Mouse (Mus musculus) cerebral cortex, adult 2 months (tissue): ENCODE results near the gene Dot1l.

Source experiments
- WGBS: fragments of 180-500 bp; shearing (Covaris S2); methylation state at CpG from one replicate; pipeline ENCODE4 v1.1.7; 2018; 5-methylcytosine and 5-hydroxymethylcytosine counted together

The Dot1l gene

DNA sequence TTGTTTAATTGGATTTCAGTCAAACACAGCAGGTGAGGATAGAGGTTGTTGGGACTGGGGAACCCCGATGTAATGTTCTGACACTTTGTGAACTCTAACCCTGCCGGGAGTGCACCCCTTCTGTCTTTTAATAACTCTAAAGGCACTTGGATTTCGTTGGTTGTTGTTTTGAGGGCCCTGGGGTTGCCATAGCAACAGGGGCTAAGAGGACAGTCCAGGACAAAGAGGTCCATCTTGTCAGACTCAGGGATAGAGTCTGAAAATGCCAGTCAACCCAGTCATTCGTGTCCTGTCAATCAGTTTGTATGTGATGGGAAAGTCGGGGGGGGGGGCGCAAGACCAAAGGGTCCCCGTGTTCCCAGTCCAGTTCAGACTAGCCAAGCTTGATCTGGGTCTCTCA is 77.8 kb downstream of the Dot1l start:
- WGBS: 66% methylated on average over 7 of the region's 7 CpGs

DNA sequence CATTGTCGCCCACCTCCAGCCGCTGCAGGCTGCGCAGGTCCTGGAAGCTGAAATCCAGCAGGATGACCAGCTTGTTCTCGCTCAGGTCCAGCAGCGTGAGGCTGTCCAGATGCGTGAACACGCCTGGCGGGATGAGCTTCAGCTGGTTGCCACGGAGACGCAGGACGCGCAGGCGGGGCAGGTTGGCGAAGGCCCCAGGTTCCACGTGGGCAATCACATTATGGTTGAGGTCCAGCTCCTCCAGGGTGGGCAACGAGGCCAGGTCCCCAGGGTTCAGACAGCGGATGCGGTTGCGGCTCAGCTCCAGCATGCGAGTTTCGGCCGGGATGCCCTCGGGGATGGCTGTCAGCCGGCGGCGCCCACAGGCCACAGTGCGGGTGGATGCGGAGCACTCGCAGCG is 80.6 kb downstream of the Dot1l start:
- 68% methylated on average over 30 of the region's 30 CpGs for WGBS

GRCm38 (mm10) chr10:80836949-80837379 is 82.0 kb downstream of the Dot1l start:
- WGBS: 35% methylated on average over 7 of the region's 7 CpGs

DNA sequence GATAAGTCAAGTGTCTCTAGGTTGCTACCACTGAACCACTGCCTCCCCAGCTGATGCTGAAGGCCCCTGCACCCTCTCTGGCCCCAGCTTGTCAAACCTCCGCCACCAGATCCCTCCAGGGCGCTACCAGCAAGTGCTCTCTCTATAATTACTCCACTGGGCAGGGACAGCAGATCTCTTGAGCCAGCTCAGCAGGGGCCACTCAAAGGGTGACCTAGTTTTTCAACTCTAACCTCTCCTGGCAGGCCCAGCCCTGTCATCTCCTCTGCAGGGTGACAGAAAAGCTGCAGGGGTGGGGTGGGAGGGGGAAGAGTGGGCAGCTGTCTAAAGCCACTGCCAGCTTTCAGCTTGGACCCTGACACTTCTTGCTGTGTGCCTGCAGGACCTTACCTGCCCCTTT is 82.8 kb downstream of the Dot1l start:
- WGBS: 72% methylated on average over 2 of the region's 2 CpGs

- WGBS: 76% methylated on average over 2 of the region's 2 CpGs
These were observed 83.4 kb downstream of the Dot1l start for GRCm38 (mm10) chr10:80838346-80838912.

DNA sequence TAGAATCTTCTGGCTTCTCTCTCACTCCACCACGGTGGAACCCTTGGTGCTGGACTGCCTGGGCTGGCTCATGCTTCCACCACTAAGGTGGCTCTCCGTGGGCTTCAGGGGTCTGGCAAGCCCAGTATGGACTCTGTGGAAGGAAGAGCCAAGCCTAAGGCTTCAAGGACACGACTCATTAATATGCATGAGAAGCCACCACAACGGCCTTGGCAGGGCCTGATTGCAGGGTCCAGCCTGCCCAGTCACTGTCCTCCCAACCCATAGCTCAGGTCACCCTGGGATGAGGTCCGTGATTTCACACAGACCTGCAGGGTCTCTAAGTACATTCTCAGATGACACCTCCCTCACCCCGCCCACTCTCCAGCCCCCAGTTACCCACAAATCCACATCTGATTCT is 84.8 kb downstream of the Dot1l start:
- WGBS: 63% methylated on average over 6 of the region's 6 CpGs

DNA sequence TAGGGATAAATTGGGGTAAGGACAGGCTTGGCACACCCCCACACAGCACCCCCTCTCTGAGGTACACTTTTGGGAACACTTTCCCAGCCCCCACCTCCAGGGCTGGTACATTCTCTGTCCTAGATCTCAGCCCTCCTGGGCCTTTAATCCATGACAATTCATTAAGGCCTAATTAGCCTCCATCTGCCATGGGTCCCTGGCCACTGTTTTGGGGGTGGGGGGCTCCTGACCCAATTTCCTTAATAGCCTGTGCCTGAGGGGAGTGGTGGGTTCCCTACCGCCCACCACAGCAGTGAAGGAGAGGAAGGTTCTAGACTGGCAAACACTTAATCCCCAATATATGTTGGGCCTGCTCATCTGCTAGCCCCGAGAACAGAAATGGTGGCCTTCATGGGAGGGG is 86.7 kb downstream of the Dot1l start:
- WGBS: 68% methylated on average over 2 of the region's 2 CpGs

DNA sequence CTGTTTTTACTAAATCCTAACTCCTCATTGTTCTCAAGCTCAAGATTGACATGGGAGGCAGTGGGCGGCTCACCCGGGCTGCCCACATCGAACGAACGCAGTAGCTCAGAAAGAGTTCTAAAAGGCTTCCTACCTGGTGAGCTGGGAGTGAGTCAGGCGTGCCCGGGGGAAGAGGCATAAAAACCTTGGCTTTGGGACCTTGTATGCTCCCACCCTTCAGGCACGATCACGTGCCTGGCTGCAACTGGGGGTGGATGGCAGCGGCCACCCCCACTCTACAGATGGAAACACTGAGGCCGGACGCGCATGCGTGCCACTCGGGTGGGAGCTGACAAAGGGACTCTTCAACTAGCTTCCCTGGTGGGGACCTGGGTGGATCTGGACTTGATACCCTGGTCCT is 87.3 kb downstream of the Dot1l start:
- WGBS: 58% methylated on average over 15 of the region's 15 CpGs

- 4% methylated on average over 27 of the region's 32 CpGs for WGBS
These were observed 88.3 kb downstream of the Dot1l start for GRCm38 (mm10) chr10:80843087-80843930.

GRCm38 (mm10) chr10:80843931-80844547 is 89.0 kb downstream of the Dot1l start, which contains the start of gene Lingo3:
Gene Lingo3, minus strand, starts transcription at chr10:80844039.
- WGBS: 2% methylated on average over 48 of the region's 51 CpGs
